Mouse (Mus musculus) 416B (cell line): ENCODE data around the gene AL607142.1.

Source experiments
- DNase-seq: peaks from one replicate; pipeline ENCODE4 v3.0.0; 2011; ENCODE audit warnings: low read depth

The AL607142.1 gene

GRCm38 (mm10) chr4:120104599-120104998 lies 39.8 kb downstream of the AL607142.1 start:
- peak; percentile 28 for DNase-seq

GRCm38 (mm10) chr4:120106362-120106761 lies 41.6 kb downstream of the AL607142.1 start:
- DNase-seq: no peak

- no peak for DNase-seq
These were observed 43.0 kb downstream of the AL607142.1 start for GRCm38 (mm10) chr4:120107787-120108186.

GRCm38 (mm10) chr4:120115516-120115915 lies 50.7 kb downstream of the AL607142.1 start:
- no peak for DNase-seq

GRCm38 (mm10) chr4:120116312-120116711 lies 51.5 kb downstream of the AL607142.1 start:
- DNase-seq: peak; percentile 4

- peak; percentile 45 for DNase-seq
These were observed 55.5 kb downstream of the AL607142.1 start for GRCm38 (mm10) chr4:120120276-120120675.

- DNase-seq: no peak
These were observed 59.9 kb downstream of the AL607142.1 start for GRCm38 (mm10) chr4:120124656-120125055.

GRCm38 (mm10) chr4:120126047-120126446 lies 61.3 kb downstream of the AL607142.1 start:
- DNase-seq: no peak

- no peak for DNase-seq
These were observed 62.5 kb downstream of the AL607142.1 start for GRCm38 (mm10) chr4:120127333-120127732.

GRCm38 (mm10) chr4:120128033-120128432 lies 63.2 kb downstream of the AL607142.1 start:
- no peak for DNase-seq

GRCm38 (mm10) chr4:120129233-120129885 lies 64.6 kb downstream of the AL607142.1 start:
- DNase-seq: peak; percentile 45

- no peak for DNase-seq
These were observed 66.1 kb downstream of the AL607142.1 start for GRCm38 (mm10) chr4:120130926-120131325.

- DNase-seq: no peak
These were observed 66.8 kb downstream of the AL607142.1 start for GRCm38 (mm10) chr4:120131441-120132220.

- DNase-seq: no peak
These were observed 69.4 kb downstream of the AL607142.1 start for GRCm38 (mm10) chr4:120134223-120134622.

GRCm38 (mm10) chr4:120141810-120142209 lies 77.0 kb downstream of the AL607142.1 start:
- DNase-seq: no peak

- no peak for DNase-seq
These were observed 78.1 kb downstream of the AL607142.1 start for GRCm38 (mm10) chr4:120142905-120143304.
